Mouse (Mus musculus) liver, adult 2 months (tissue): ENCODE data around the gene Tdrd6. TPM values are rescaled to one million over a fixed set of nuclear protein-coding genes. Genes with fewer than 3 reads are reported as not detected.

Source experiments
- DNase-seq: peaks from one replicate; pipeline ENCODE4 v3.0.0-alpha.2; 2011; ENCODE audit warnings: low read depth, low spot score; ENCODE audit errors: extremely low read depth
- H3K27ac ChIP-seq: fragments of 200-500 bp; replicated peaks from 2 replicates; pipeline ENCODE4 v1.5.1; 2012; ENCODE audit warnings: low read depth, mild to moderate bottlenecking, control low read depth, inconsistent platforms, low read length; ENCODE audit not compliant: insufficient read depth
- H3K27me3 ChIP-seq: fragments of 200-500 bp; 2 replicates; pipeline ENCODE4 v1.6.1; 2012; ENCODE audit warnings: mild to moderate bottlenecking, moderate library complexity, low read length, inconsistent platforms; ENCODE audit not compliant: control insufficient read depth, insufficient read depth
- H3K36me3 ChIP-seq: fragments of 200-500 bp; 2 replicates; pipeline ENCODE4 v1.6.1; 2012; ENCODE audit warnings: low read length, inconsistent platforms; ENCODE audit not compliant: control insufficient read depth, insufficient read depth
- H3K4me1 ChIP-seq: fragments of 200-500 bp; 2 replicates; pipeline ENCODE4 v1.6.1; 2011; ENCODE audit warnings: low read length; ENCODE audit not compliant: control insufficient read depth, insufficient read depth
- H3K4me3 ChIP-seq: fragments of 200-500 bp; 2 replicates; pipeline ENCODE4 v1.5.1; 2011; ENCODE audit warnings: low read depth, mild to moderate bottlenecking, control low read depth, low read length, moderate library complexity; ENCODE audit not compliant: insufficient read depth
- H3K79me2 ChIP-seq: fragments of 200-500 bp; 2 replicates; pipeline ENCODE4 v1.6.1; 2012; ENCODE audit warnings: inconsistent platforms, mild to moderate bottlenecking, low read length, moderate library complexity; ENCODE audit not compliant: control insufficient read depth, insufficient read depth
- H3K9ac ChIP-seq: fragments of 200-500 bp; 2 replicates; pipeline ENCODE4 v1.6.1; 2012; ENCODE audit warnings: low read depth, mild to moderate bottlenecking, control low read depth, inconsistent platforms, low read length
- CTCF ChIP-seq: fragments of 200-500 bp; IDR thresholded peaks from 2 replicates; pipeline ENCODE4 v1.5.1; 2011; ENCODE audit warnings: low read depth, low read length, control low read depth
- POLR2A ChIP-seq: fragments of 200-500 bp; IDR thresholded peaks from 2 replicates; pipeline ENCODE4 v1.6.1; 2011; ENCODE audit warnings: low read length, control low read depth; ENCODE audit not compliant: insufficient read depth; ENCODE audit errors: extremely low read depth
- WGBS: fragments of 180-500 bp; shearing (Covaris S2); methylation state at CpG from one replicate; pipeline ENCODE4 v1.1.7; 2018; 5-methylcytosine and 5-hydroxymethylcytosine counted together
- polyA plus RNA-seq: library from polyadenylated mRNA; depleted of rRNA; stranded (reverse); fragments of >200 nt; gene quantifications from 2 replicates; pipeline ENCODE4 v1.2.3, GENCODE M21; 2012; rRNA removed
- total RNA-seq: library from RNA; depleted of rRNA; stranded (reverse); fragments of >200 nt; gene quantifications from 2 replicates; pipeline ENCODE4 v1.2.3, GENCODE M21; 2014; rRNA removed

Tdrd6 gene
- total and polyA plus RNA-seq, 2 experiments: not detected

DNA sequence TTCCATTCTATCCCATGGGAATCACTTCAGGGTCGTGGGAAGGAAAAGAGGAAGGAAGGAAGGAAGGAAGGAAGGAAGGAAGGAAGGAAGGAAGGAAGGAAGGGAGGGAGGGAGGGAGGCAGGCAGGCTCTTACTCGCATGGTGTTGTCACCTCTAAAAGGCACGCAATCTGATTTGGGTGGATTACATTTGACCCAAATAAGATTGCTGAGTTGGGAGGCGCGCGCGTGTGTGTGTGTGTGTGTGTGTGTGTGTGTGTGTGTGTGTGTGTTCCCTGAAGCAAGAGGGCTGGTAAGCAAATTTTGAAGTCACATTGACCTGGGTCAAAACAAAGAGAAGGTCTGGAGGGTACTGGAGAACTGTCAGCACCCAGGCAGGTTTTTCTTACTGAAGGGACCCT, 60.8 kb downstream of the Tdrd6 start:
- WGBS: 32% methylated on average over 7 of the region's 7 CpGs
- Histone ChIP-seq H3K9ac (no peak overlapping the region), H3K4me3 (no peak overlapping the region), H3K27ac (no peak overlapping the region), H3K79me2 (no peaks in the 10 kb centered on the region), H3K27me3 (0 out of 2 replicates have a peak, but pooled peaks cover 3% of the 10 kb centered on the region), H3K4me1 (no peaks in the 10 kb centered on the region), H3K36me3 (no peaks in the 10 kb centered on the region)
- no peak for DNase-seq
- TF ChIP-seq CTCF: no peak
- no peak for TF ChIP-seq POLR2A

DNA sequence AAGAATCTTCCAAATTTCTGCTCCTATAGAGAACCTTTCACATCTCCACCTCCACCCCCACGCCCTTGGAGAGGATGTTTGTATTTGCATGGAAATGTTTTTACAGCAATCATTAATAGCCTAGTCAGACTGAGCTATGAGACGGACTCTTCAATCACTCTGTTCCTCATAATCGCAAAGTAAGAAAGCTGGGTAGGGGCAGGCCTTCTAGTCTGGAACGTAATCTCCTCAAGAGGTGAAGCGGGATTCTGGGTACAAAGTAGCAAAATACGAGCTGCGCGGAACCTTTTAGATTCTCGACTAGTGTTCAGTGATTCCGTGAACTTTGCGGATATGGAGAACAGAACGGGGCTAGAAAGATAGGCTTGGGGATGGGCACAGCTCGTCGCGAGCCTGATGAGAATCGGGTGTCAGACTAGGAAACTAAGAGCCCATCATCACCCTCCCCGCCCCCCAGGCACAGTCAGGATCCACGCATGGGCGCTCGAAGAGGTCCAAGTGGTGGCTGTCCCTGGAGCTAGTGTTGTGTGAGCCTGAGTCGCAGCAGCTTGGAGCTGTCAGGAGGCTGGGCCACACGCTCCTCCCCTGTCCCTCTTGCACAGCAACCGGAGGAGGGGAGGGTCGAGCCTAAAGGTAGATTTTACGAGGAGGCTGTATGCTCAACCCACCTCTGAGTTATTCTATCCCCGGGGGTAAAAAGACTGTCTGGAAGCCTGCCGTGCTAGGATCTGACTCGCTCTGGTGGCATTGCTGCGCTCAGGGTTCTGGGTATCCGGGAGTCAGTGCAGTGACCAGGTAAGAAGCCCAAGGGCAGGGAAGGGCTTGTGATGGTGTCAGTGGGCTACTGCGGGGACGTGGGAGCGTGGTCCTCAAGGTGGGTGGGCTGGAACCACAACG, 61.9 kb downstream of the Tdrd6 start, which contains the start of gene Pla2g7:
Gene Pla2g7 (plus strand): TSS at position 107 of the 897 bp plus-strand sequence.
- H3K27ac ChIP-seq: 0 out of 2 replicates have a peak within 1 kb of the TSS, but pooled peaks have one; percentile 7

DNA sequence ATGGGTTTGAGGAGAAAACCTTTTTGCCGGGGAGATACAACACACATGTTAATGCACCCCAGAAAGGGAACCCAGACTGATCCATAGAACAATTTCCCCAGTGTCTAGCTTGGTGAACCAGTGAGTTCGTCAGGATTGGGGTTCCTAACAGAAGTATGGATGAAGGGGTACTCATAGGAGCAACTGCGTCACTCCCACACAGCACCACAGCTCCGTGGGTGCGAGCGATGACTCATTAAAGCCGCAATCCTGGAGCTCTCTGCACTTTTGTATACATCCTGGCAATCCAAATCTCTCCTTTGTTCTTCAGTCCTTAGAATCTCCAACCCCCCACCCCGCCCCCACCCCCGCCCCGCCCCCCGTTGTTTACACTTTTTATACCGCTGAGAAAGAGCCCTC, 62.5 kb downstream of the Tdrd6 start:
- no peak overlapping the region for H3K4me3 ChIP-seq
- H3K4me1 ChIP-seq: no peaks in the 10 kb centered on the region
- DNase-seq: no peak
- H3K27me3 ChIP-seq: 0 out of 2 replicates have a peak, but pooled peaks cover 3% of the 10 kb centered on the region
- TF ChIP-seq POLR2A (no peak), CTCF (no peak)
- WGBS: 33% methylated on average over 12 of the region's 12 CpGs
- no peak overlapping the region for H3K9ac ChIP-seq
- no peak overlapping the region for H3K27ac ChIP-seq
- no peaks in the 10 kb centered on the region for H3K79me2 ChIP-seq
- H3K36me3 ChIP-seq: no peaks in the 10 kb centered on the region

More for the DNA sequence above, 61.9 kb downstream of the Tdrd6 start, which contains the start of gene Pla2g7:
- no peak within 1 kb of the TSS for H3K9ac ChIP-seq
- 0 out of 2 replicates have a peak, but pooled peaks cover 3% of the 10 kb centered on the region for H3K27me3 ChIP-seq
- no peaks in the 10 kb centered on the region for H3K4me1 ChIP-seq
- no peak for DNase-seq
- WGBS: 3% methylated on average over 34 of the region's 34 CpGs
- H3K36me3 ChIP-seq: no peaks in the 10 kb centered on the region
- TF ChIP-seq POLR2A (no peak), CTCF (no peak)
- peak within 1 kb of the TSS; percentile 51 for H3K4me3 ChIP-seq
- H3K79me2 ChIP-seq: no peaks in the 10 kb centered on the region

Other genes with a start within 250 kb of the Tdrd6 start
- 0.07 TPM in 1 of 2 replicates, not detected in the other for gene Mep1a, start 127.5 kb downstream of the Tdrd6 start, total RNA-seq
- 0.05 and 0.07 TPM in 2 replicates for gene Mep1a, start 127.5 kb downstream of the Tdrd6 start, polyA plus RNA-seq
- not detected in 2 replicates for gene Ankrd66, start 86.7 kb downstream of the Tdrd6 start, total RNA-seq
- not detected in 2 replicates for gene Ankrd66, start 86.7 kb downstream of the Tdrd6 start, polyA plus RNA-seq
- 2.0 and 2.1 TPM in 2 replicates for gene Pla2g7, start 62.2 kb downstream of the Tdrd6 start, total RNA-seq
- gene Pla2g7, start 62.2 kb downstream of the Tdrd6 start, polyA plus RNA-seq: 0.50 and 0.86 TPM in 2 replicates
- gene Slc25a27, start 36.9 kb upstream of the Tdrd6 start, total RNA-seq: 2.6 and 3.0 TPM in 2 replicates
- gene Slc25a27, start 36.9 kb upstream of the Tdrd6 start, polyA plus RNA-seq: 0.42 and 1.2 TPM in 2 replicates
- gene Cyp39a1, start 37.1 kb upstream of the Tdrd6 start, total RNA-seq: 39.7 and 51.4 TPM in 2 replicates
- 9.0 and 9.6 TPM in 2 replicates for gene Cyp39a1, start 37.1 kb upstream of the Tdrd6 start, polyA plus RNA-seq
- 3.1 and 4.0 TPM in 2 replicates for gene Rcan2, start 171.1 kb upstream of the Tdrd6 start, total RNA-seq
- 1.4 and 6.3 TPM in 2 replicates for gene Rcan2, start 171.1 kb upstream of the Tdrd6 start, polyA plus RNA-seq